Mouse (Mus musculus) olfactory bulb, adult 2 months (tissue): Measurements from ENCODE around the gene Cdh18.

Experiments used
- CTCF ChIP-seq: fragments of 200-500 bp; IDR thresholded peaks from 2 replicates; pipeline ENCODE4 v1.5.1; 2012; ENCODE audit warnings: low read depth, mild to moderate bottlenecking, low read length, moderate library complexity; ENCODE audit not compliant: insufficient read depth
- POLR2A ChIP-seq: fragments of 200-500 bp; IDR thresholded peaks from 2 replicates; pipeline ENCODE4 v1.6.1; 2012; ENCODE audit warnings: mild to moderate bottlenecking, low read depth, low read length, moderate library complexity; ENCODE audit not compliant: insufficient read depth

DNA sequence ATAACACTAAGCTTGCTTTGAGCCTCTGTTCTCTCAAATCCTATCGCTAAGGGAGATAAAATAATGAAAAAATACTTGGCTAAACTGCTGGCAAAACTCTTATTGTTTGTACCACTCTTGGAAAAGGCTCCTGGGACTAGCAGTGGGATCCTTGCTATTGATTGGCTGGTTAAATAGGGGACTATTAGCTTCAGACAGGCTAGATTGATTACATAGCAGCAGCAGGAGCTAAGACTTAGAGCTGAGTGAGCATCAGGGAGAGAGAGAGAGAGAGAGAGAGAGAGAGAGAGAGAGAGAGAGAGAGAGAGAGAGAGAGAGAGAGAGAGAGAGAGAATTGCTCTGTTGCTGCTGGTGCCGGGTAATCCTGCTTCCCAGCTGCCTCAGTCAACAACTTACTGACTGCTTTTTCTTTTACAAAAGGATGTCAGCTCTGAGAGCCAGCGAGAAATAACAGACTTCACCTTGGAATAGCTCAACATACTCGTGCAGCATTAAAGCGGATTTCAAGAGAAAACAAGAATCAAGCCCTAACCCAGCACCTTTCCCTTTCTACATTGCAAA is at the start of gene Cdh18:
- TF ChIP-seq CTCF (no peak), POLR2A (no peak)
